Mouse (Mus musculus): ENCODE data around the gene St3gal3. TPM values are rescaled to one million over a fixed set of nuclear protein-coding genes. Genes with fewer than 3 reads are reported as not detected.

The St3gal3 gene
- polyA plus RNA-seq, 1 experiment from 2014 or later = 6.7 TPM

GRCm38 (mm10) chr4:118040650-118041049 is 94.1 kb downstream of the St3gal3 start:
- Histone ChIP-seq H3K36me3 (ENCODE audit: insufficient read depth, low read length) (no peaks in the 10 kb centered on the region), H3K9me3 (replicated peaks; ENCODE audit: low read length) (no peaks in the 10 kb centered on the region), H3K27ac (peak overlapping the region; percentile 25; the same call in 1 of the 2 replicates), H3K27me3 (ENCODE audit: insufficient read depth, low read length) (no peaks in the 10 kb centered on the region), H3K9ac (ENCODE audit: low read depth, low read length) (no peak overlapping the region), H3K4me2 (ENCODE audit: low read length) (no peak overlapping the region), H3K4me1 (replicated peaks; ENCODE audit: insufficient read depth, low read length) (0 out of 2 replicates have a peak, but pooled peaks cover 4% of the 10 kb centered on the region), H3K4me3 (replicated peaks; ENCODE audit: low read depth, low read length) (no peak overlapping the region)
- TF ChIP-seq CTCF (IDR thresholded peaks at IDR 0.05; ENCODE audit: low read depth) = no peak
- ATAC-seq (replicated peaks; ENCODE audit: low FRiP score, low read depth) = no peak
- WGBS = 45% methylated on average over 4 of the region's 4 CpGs
- peak; percentile 42 for DNase-seq (ENCODE audit: low spot score)

DNA sequence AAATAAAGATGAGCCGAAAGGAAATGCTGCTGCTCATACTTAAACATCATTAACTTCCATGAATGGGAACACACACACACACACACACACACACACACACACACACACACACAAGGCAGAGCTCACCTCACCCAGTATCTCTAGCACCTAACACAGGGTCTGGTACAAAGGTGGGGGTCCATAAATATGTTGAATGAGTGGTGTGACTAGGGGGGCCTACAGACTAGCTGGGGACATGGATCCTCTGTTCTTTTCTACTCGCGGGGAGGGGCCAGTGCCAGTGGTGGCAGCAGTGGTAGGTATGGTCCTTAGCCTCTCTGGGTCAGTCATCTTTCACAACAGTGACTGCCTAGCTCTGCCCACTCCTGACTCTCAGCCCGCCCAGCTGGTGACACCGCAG is 94.8 kb downstream of the St3gal3 start:
- H3K4me3 ChIP-seq (replicated peaks; ENCODE audit: low read depth, low read length) = no peak overlapping the region
- no peak overlapping the region for H3K4me2 ChIP-seq (ENCODE audit: low read length)
- H3K9me3 ChIP-seq (replicated peaks; ENCODE audit: low read length) = no peaks in the 10 kb centered on the region
- H3K27me3 ChIP-seq (ENCODE audit: insufficient read depth, low read length) = no peaks in the 10 kb centered on the region
- 0 out of 2 replicates have a peak, but pooled peaks cover 4% of the 10 kb centered on the region for H3K4me1 ChIP-seq (replicated peaks; ENCODE audit: insufficient read depth, low read length)
- no peaks in the 10 kb centered on the region for H3K36me3 ChIP-seq (ENCODE audit: insufficient read depth, low read length)
- no peak overlapping the region for H3K27ac ChIP-seq
- H3K9ac ChIP-seq (ENCODE audit: low read depth, low read length) = no peak overlapping the region
- WGBS = 83% methylated on average over 5 of the region's 5 CpGs
- DNase-seq (ENCODE audit: low spot score) (no peak), ATAC-seq (replicated peaks; ENCODE audit: low FRiP score, low read depth) (no peak)
- TF ChIP-seq CTCF (IDR thresholded peaks at IDR 0.05; ENCODE audit: low read depth) = no peak

- no peak for TF ChIP-seq CTCF (IDR thresholded peaks at IDR 0.05; ENCODE audit: low read depth)
- Histone ChIP-seq H3K4me2 (ENCODE audit: low read length) (no peak overlapping the region), H3K9me3 (replicated peaks; ENCODE audit: low read length) (no peaks in the 10 kb centered on the region), H3K36me3 (ENCODE audit: insufficient read depth, low read length) (no peaks in the 10 kb centered on the region), H3K4me1 (replicated peaks; ENCODE audit: insufficient read depth, low read length) (0 out of 2 replicates have a peak, but pooled peaks cover 4% of the 10 kb centered on the region), H3K9ac (ENCODE audit: low read depth, low read length) (no peak overlapping the region), H3K4me3 (replicated peaks; ENCODE audit: low read depth, low read length) (no peak overlapping the region), H3K27me3 (ENCODE audit: insufficient read depth, low read length) (no peaks in the 10 kb centered on the region), H3K27ac (no peak overlapping the region)
- ATAC-seq (replicated peaks; ENCODE audit: low FRiP score, low read depth) = no peak
- no peak for DNase-seq (ENCODE audit: low spot score)
- WGBS = 63% methylated on average over 1 of the region's 1 CpGs
Measured at GRCm38 (mm10) chr4:118038023-118038422, 96.7 kb downstream of the St3gal3 start.

- H3K4me3 ChIP-seq (replicated peaks; ENCODE audit: low read depth, low read length) = no peak overlapping the region
- no peak overlapping the region for H3K4me2 ChIP-seq (ENCODE audit: low read length)
- 43% methylated on average over 5 of the region's 5 CpGs for WGBS
- 0 out of 2 replicates have a peak, but pooled peaks cover 4% of the 10 kb centered on the region for H3K4me1 ChIP-seq (replicated peaks; ENCODE audit: insufficient read depth, low read length)
- no peak for ATAC-seq (replicated peaks; ENCODE audit: low FRiP score, low read depth)
- no peak overlapping the region for H3K9ac ChIP-seq (ENCODE audit: low read depth, low read length)
- peak; percentile 16 for DNase-seq (ENCODE audit: low spot score)
- H3K9me3 ChIP-seq (replicated peaks; ENCODE audit: low read length) = no peaks in the 10 kb centered on the region
- no peaks in the 10 kb centered on the region for H3K27me3 ChIP-seq (ENCODE audit: insufficient read depth, low read length)
- H3K36me3 ChIP-seq (ENCODE audit: insufficient read depth, low read length) = no peaks in the 10 kb centered on the region
- H3K27ac ChIP-seq = 0 out of 2 replicates have a peak overlapping the region, but pooled peaks have one; percentile 19
- TF ChIP-seq CTCF (IDR thresholded peaks at IDR 0.05; ENCODE audit: low read depth) = no peak
Measured at GRCm38 (mm10) chr4:118037406-118037805, 97.3 kb downstream of the St3gal3 start.

DNA sequence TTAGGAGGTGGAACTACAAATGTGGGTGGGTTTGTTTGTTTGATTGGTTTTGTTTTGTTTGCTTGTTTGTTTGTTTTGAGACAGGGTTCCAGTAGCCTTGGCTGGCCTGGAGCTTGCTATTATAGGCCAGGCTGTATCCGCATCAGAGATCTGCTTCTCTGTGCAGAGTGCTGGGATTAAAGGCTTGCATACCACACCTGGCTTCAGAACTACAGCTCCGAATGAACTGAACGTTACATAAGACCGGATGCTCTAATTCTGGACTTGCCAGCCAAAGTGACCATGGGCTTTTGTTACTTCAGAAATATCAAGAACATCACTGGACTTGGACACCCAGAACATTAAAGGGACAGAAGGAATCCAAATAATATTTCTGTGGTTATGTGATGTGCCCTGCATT is 98.2 kb downstream of the St3gal3 start:
- no peak for ATAC-seq (replicated peaks; ENCODE audit: low FRiP score, low read depth)
- Histone ChIP-seq H3K4me1 (replicated peaks; ENCODE audit: insufficient read depth, low read length) (peaks cover 8% of the 10 kb centered on the region; the same call in 1 of the 2 replicates), H3K9me3 (replicated peaks; ENCODE audit: low read length) (no peaks in the 10 kb centered on the region), H3K9ac (ENCODE audit: low read depth, low read length) (no peak overlapping the region), H3K27ac (no peak overlapping the region), H3K36me3 (ENCODE audit: insufficient read depth, low read length) (no peaks in the 10 kb centered on the region), H3K27me3 (ENCODE audit: insufficient read depth, low read length) (no peaks in the 10 kb centered on the region), H3K4me3 (replicated peaks; ENCODE audit: low read depth, low read length) (no peak overlapping the region), H3K4me2 (ENCODE audit: low read length) (no peak overlapping the region)
- TF ChIP-seq CTCF (IDR thresholded peaks at IDR 0.05; ENCODE audit: low read depth) = no peak
- DNase-seq (ENCODE audit: low spot score) = no peak
- WGBS = 95% methylated on average over 4 of the region's 4 CpGs

DNA sequence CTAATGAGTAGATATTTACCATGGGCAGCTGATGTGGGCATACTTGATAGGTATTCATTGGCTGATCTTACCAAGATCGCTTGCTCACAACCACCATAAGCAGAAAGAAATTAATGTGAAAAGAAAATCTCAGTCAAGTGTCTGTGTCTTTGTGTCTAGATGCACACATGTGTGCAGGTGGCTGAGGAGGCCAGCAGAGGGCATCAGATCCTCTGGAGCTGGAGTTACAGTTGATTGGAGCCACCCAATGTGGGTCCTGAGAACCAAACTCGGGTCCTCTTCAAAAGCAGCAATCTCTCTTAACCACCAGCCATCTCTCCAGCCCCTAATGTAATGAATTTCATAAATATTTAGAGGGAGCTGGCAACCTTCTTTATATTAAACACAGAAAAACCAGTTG is 99.6 kb downstream of the St3gal3 start:
- H3K4me1 ChIP-seq (replicated peaks; ENCODE audit: insufficient read depth, low read length) = peaks cover 16% of the 10 kb centered on the region
- peak; percentile 34; the same call in 1 of the 2 replicates for TF ChIP-seq CTCF (IDR thresholded peaks at IDR 0.05; ENCODE audit: low read depth)
- no peak overlapping the region for H3K4me2 ChIP-seq (ENCODE audit: low read length)
- 99% methylated on average over 2 of the region's 2 CpGs for WGBS
- H3K36me3 ChIP-seq (ENCODE audit: insufficient read depth, low read length) = no peaks in the 10 kb centered on the region
- H3K9ac ChIP-seq (ENCODE audit: low read depth, low read length) = no peak overlapping the region
- ATAC-seq (replicated peaks; ENCODE audit: low FRiP score, low read depth) = no peak
- no peak for DNase-seq (ENCODE audit: low spot score)
- H3K27ac ChIP-seq = no peak overlapping the region
- H3K27me3 ChIP-seq (ENCODE audit: insufficient read depth, low read length) = no peaks in the 10 kb centered on the region
- no peaks in the 10 kb centered on the region for H3K9me3 ChIP-seq (replicated peaks; ENCODE audit: low read length)
- no peak overlapping the region for H3K4me3 ChIP-seq (replicated peaks; ENCODE audit: low read depth, low read length)

DNA sequence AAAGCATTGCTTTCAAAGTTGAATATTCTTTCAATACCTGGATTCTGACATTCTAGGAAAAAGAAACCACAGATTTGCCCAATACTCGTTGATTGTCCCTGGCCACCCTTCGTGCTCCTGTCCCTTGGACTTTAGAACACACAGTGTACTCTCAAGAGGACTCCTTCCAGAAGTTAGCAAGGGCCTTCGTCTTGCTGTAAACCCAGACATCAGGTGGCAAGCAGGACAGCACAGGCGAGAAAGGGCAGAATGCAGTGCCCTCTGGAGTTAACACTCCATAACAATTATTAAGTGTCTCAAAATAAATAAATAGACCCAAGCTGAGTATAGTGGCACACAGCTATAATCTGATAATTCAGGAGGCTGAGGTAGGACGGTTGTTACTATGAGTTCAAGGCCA is 101.7 kb downstream of the St3gal3 start:
- Histone ChIP-seq H3K27ac (no peak overlapping the region), H3K9me3 (replicated peaks; ENCODE audit: low read length) (no peaks in the 10 kb centered on the region), H3K4me1 (replicated peaks; ENCODE audit: insufficient read depth, low read length) (peaks cover 18% of the 10 kb centered on the region), H3K4me2 (ENCODE audit: low read length) (no peak overlapping the region), H3K9ac (ENCODE audit: low read depth, low read length) (no peak overlapping the region), H3K27me3 (ENCODE audit: insufficient read depth, low read length) (no peaks in the 10 kb centered on the region), H3K4me3 (replicated peaks; ENCODE audit: low read depth, low read length) (no peak overlapping the region), H3K36me3 (ENCODE audit: insufficient read depth, low read length) (no peaks in the 10 kb centered on the region)
- WGBS = 80% methylated on average over 5 of the region's 5 CpGs
- ATAC-seq (replicated peaks; ENCODE audit: low FRiP score, low read depth) (no peak), DNase-seq (ENCODE audit: low spot score) (no peak)
- no peak; the same call in 1 of the 2 replicates for TF ChIP-seq CTCF (IDR thresholded peaks at IDR 0.05; ENCODE audit: low read depth)
